Mouse (Mus musculus) naive thymus-derived CD4-positive, alpha-beta T cell, adult 2 months (primary cell): ENCODE measurements around the gene Awat1.

ENCODE experiments used
- DNase-seq: peaks from one replicate; pipeline ENCODE4 v3.0.0-alpha.2; 2011; ENCODE audit warnings: low read depth

The Awat1 gene

DNA sequence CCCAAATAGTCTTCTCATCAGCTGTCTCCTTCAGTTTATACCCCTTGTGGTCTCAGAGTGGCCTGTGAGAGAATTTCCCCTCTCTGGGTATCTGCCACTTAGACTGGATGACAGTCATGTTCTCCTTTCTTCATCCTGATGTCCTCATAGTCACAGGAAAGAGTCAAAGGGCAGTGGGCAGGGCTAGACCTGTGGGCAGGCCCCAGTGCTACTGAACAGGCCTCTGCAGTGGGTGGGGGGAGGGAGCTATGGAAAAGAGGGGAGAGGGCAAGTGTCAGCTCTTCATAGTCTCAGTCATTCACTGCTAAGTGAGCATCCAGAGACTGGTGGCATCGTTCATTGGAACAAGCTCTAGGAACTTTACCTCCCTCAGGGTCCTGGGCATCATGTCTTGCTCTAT is at the start of gene Awat1:
TSS of gene Awat1 (plus strand) at position 301 of the 400 bp plus-strand sequence.
- no peak for DNase-seq

DNA sequence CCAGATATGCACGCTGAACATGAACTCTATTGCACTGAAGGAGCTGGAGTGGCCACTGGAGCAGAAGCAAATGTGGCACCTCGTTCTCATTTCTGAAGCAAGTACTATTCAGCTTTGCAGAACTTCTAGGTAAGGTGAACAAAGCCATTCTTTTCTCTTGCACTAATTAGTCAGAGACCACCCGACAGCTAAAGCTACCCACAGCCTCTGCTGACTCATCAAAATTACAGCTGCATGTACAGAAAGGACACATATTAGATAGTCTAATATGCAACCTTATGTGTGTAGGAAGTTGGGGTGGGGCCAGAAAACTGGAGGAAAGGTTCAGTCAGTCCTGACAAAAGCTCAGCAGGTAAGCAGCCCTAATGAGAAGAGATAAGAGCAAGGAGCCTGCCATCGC is 47.6 kb upstream of the Awat1 start, which contains the start of gene Dgat2l6:
TSS of gene Dgat2l6 (plus strand) at position 368 of the 400 bp plus-strand sequence.
- DNase-seq = no peak

- no peak for DNase-seq
Observed at GRCm38 (mm10) chrX:100556026-100556425, 16.0 kb upstream of the Awat1 start.

- DNase-seq = no peak
Observed at GRCm38 (mm10) chrX:100565696-100566095, 6.4 kb upstream of the Awat1 start.

GRCm38 (mm10) chrX:100594791-100595190 is 22.7 kb downstream of the Awat1 start, which contains the start of gene P2ry4:
Gene P2ry4, minus strand, starts transcription at chrX:100594869.
- no peak for DNase-seq

GRCm38 (mm10) chrX:100597439-100597838 is 25.4 kb downstream of the Awat1 start:
- DNase-seq = no peak

DNA sequence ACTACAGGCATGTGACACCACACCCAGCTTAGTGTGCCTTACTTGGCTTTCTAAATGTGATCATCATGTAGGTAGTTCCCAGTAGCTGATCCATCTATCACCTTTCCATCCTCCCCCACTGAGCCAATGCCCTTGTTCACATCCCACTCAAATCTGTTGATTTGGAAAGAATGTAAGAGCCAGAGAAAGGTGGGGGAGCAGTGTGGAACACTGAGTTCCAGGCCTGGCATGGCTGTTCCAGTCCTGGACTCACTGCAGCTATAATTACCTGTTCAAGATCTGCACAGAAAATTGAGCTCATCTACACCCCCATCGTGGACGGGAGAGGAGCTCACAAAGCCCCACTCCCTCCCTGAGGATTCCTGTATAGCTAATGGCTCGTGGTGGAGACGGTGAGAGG is 27.7 kb downstream of the Awat1 start:
- no peak for DNase-seq

DNA sequence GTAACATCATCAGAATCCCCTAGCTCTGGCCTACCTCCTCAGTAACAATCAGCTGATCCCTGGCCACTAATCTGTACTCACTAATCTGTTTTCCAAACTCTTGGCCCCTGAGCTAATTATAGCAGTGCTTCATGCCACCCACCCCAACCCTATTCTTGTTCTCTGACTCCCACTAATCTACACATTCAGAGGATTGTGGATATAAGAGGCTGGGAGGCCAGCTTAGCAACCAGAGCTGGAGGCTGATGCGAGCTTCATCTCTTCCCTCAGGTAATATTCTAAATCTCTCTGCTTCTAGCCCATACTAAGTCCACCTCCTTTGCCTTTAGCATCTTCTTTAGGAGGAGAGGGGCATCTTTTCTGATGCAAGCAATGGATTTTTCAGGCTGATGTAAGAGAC is 33.3 kb downstream of the Awat1 start, which contains the start of gene Arr3:
TSS of gene Arr3 (plus strand) at position 184 of the 400 bp plus-strand sequence.
- no peak for DNase-seq

- no peak for DNase-seq
Observed at GRCm38 (mm10) chrX:100618488-100618887, 46.4 kb downstream of the Awat1 start.

GRCm38 (mm10) chrX:100621366-100621765 is 49.3 kb downstream of the Awat1 start:
- no peak for DNase-seq

- DNase-seq = no peak
Observed at GRCm38 (mm10) chrX:100624242-100624641, 52.2 kb downstream of the Awat1 start.

DNA sequence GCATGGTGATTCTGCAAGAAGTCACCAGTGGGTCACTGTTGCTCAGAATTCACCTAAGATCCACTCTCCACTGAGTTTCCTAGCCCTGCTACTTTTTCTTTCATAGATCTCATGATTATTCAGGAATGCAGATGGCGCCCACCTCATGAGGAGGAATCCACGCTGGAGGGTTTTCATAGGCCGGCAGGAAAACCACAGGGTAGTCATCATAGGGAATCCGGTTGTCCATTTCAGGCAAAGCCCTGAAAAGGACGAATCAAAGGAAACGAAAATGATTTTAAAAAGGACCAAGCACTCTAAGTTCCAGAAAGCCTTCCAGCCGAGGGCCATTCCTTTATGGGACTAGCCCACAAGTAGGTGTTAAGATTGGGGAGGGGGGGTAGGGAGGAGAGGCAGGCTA is 53.1 kb downstream of the Awat1 start:
- DNase-seq = peak; percentile 18

DNA sequence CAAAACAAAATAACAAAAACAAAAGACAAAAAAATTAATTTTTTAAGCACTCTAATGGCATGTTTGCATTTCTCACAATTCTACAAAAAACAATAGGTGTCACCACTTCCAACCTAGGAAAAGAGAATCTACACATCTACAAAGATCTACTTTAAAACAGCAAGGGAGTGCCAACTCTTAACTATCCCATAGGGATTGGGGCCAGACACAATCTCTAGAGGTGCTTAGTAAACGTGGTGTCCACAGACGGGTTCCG is 53.4 kb downstream of the Awat1 start, which contains the start of gene Kif4:
TSS of gene Kif4 (plus strand) at position 192 of the 256 bp plus-strand sequence.
- no peak for DNase-seq

DNA sequence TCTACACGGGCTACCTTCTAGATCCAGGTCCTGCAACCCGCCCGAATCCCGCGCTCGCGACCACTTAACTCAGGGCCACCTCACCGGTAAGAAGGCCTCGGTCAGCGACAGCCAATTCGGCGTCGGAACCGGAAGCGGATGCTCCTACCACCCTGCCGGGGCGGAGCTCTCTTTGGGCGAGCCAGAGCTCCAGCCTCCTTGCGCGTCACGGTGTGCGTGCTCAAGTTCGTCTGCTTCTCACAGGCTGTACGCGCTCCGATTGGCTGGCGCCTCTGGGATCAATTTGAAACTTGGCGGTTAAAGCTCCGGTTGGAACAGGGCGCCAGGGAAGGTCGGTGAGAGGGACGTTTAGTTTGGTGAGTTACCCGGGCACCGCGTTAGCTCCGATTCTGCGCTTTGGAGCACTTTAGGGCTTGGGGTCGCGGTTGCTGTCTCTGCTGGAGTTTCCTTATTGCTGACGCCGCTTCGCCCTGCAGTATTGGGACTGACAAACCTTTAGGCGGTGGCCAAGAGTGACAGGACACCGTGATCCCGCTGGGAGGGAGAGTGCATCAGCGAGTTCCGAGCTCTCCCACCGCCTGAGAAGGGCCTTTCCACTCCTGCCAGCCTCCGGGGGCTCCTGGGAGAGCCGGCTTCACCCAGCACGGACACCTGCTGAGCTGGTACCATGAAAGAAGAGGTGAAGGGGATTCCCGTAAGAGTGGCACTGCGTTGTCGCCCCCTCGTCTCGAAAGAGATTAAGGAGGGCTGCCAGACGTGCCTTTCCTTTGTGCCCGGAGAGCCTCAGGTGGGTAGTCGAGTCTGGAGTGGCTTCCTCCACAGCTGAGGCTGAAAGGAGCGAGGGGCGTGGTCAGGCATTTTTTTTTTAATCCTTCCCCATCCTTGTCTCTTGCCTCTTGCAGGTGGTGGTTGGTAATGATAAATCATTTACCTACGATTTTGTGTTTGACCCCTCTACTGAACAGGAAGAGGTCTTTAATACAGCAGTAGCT is 54.0 kb downstream of the Awat1 start, which contains the start of gene Pdzd11:
TSS of gene Pdzd11 (minus strand) at position 767 of the 992 bp plus-strand sequence.
- DNase-seq = peak; percentile 90
